Mouse (Mus musculus): ENCODE results near the gene Dennd1a.

DNA sequence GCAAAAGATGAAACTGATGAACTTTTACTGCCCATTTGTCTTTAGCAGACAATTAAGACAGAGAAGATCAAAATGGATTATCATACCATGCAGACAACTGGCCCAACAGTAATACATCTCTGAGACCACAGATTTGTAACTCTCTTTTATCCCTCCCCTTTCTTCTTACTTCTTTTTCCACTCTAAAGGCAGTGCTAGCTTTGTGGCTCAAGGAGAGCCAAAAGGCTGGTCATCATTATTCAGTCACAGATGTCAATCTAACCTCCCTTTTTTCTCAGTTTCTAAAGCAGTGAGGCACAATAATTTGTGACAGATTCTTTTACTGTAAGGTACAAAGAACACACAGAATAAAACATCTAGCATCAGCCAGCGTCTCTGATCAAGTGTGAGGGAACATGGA, 130.2 kb downstream of the Dennd1a start:
- no peak for TF ChIP-seq CTCF (conservative IDR thresholded peaks at IDR 0.05; ENCODE audit: low read length)
- TF ChIP-seq NANOG (IDR thresholded peaks at IDR 0.05; ENCODE audit: borderline replicate concordance, low read length), result no peak
- TF ChIP-seq POU5F1 (IDR thresholded peaks at IDR 0.05; ENCODE audit: borderline replicate concordance, low read length), result no peak
